Mouse (Mus musculus) lung, postnatal 0 days (tissue): Measurements from ENCODE around the gene Smg6.

Experiments used
- CTCF ChIP-seq: IDR thresholded peaks from 2 replicates; pipeline ENCODE4 v1.5.1; 2016; ENCODE audit warnings: antibody characterized with exemption, mild to moderate bottlenecking
- EP300 ChIP-seq: IDR thresholded peaks from 2 replicates; pipeline ENCODE4 v1.6.1; 2016; ENCODE audit warnings: antibody characterized with exemption, mild to moderate bottlenecking, control low read depth

GRCm38 (mm10) chr11:75203926-75204325, 278.3 kb downstream of the Smg6 start:
- TF ChIP-seq CTCF (no peak), EP300 (no peak)
